14 mouse cellular contexts compared by ENCODE assay signal in genomic region chr19:5713255-5713654, GRCm38 (mm10). TPM values are rescaled to one million over a fixed set of nuclear protein-coding genes. Genes with fewer than 3 reads are reported as not detected.
DNase-seq lines count a peak whose midpoint lies in the region; ATAC-seq and TF ChIP-seq lines count a peak whose summit lies in the region.
"Had no signal": no experiment of that assay in that cellular context is flagged by ENCODE, and none has a peak within 500 bp of the region (broad histone marks: within the 10 kb centered on the region; RNA-seq: fewer than 3 reads in every experiment).

No protein-coding gene starts in this region.

- peak overlapping the region; percentile 48 for H3K27ac ChIP-seq in heart, embryonic 13.5 days (replicated peaks)
- peak overlapping the region; percentile 75 for H3K27ac ChIP-seq in lung, embryonic 15.5 days
- H3K27ac ChIP-seq in intestine, embryonic 14.5 days (ENCODE audit: low read depth) = peak overlapping the region; percentile 36; the same call in 1 of the 2 replicates
- 0 out of 2 replicates have a peak overlapping the region, but pooled peaks have one; percentile 3 for H3K27ac ChIP-seq in liver, postnatal 0 days (ENCODE audit: low read depth)
- H3K27ac ChIP-seq: forebrain, embryonic 13.5 days; neural tube, embryonic 12.5 days had no signal

- H3K9ac ChIP-seq in heart, embryonic 13.5 days = peak overlapping the region; percentile 53
- H3K9ac ChIP-seq in lung, embryonic 15.5 days = no peak overlapping the region
- no peak overlapping the region for H3K9ac ChIP-seq in intestine, embryonic 14.5 days (ENCODE audit: low read length)
- H3K9ac ChIP-seq in liver, postnatal 0 days (replicated peaks) = peak overlapping the region; percentile 27
- H3K9ac ChIP-seq: forebrain, embryonic 13.5 days; neural tube, embryonic 12.5 days had no signal

- TF ChIP-seq POLR2A in lung, adult 2 months (IDR thresholded peaks at IDR 0.05; ENCODE audit: borderline replicate concordance, extremely low read depth, low read depth, low read length) = no peak

- no peaks in the 10 kb centered on the region for H3K27me3 ChIP-seq in heart, embryonic 13.5 days (replicated peaks)
- no peaks in the 10 kb centered on the region for H3K27me3 ChIP-seq in lung, embryonic 15.5 days
- no peaks in the 10 kb centered on the region for H3K27me3 ChIP-seq in intestine, embryonic 14.5 days (replicated peaks; ENCODE audit: control insufficient read depth, insufficient read depth, low read length)
- no peaks in the 10 kb centered on the region for H3K27me3 ChIP-seq in liver, postnatal 0 days (ENCODE audit: insufficient read depth, low read length)
- H3K27me3 ChIP-seq: neural tube, embryonic 12.5 days had no signal

- peaks cover 99% of the 10 kb centered on the region for H3K36me3 ChIP-seq in heart, embryonic 13.5 days
- H3K36me3 ChIP-seq in lung, embryonic 15.5 days = peaks cover 30% of the 10 kb centered on the region
- H3K36me3 ChIP-seq in intestine, embryonic 14.5 days (ENCODE audit: control insufficient read depth, insufficient read depth, low read length) = peaks cover 55% of the 10 kb centered on the region
- H3K36me3 ChIP-seq in liver, postnatal 0 days (replicated peaks; ENCODE audit: insufficient read depth, low read length) = peaks cover 91% of the 10 kb centered on the region

- no peaks in the 10 kb centered on the region for H3K9me3 ChIP-seq in heart, embryonic 13.5 days
- H3K9me3 ChIP-seq in lung, embryonic 15.5 days = no peaks in the 10 kb centered on the region
- H3K9me3 ChIP-seq in intestine, embryonic 14.5 days (ENCODE audit: control insufficient read depth, low read length) = no peaks in the 10 kb centered on the region
- H3K9me3 ChIP-seq in liver, postnatal 0 days (ENCODE audit: low read length) = no peaks in the 10 kb centered on the region
- H3K9me3 ChIP-seq: forebrain, embryonic 13.5 days; neural tube, embryonic 12.5 days had no signal

- ATAC-seq in heart, embryonic 13.5 days (ENCODE audit: extremely low read depth, insufficient number of reproducible peaks, low FRiP score, low TSS enrichment) = no peak
- ATAC-seq in lung, embryonic 15.5 days (ENCODE audit: borderline replicate concordance, extremely low read depth, low FRiP score, low TSS enrichment) = no peak
- no peak for ATAC-seq in intestine, embryonic 14.5 days (replicated peaks; ENCODE audit: low FRiP score, low TSS enrichment, low read depth)
- ATAC-seq in liver, postnatal 0 days = no peak
- ATAC-seq in activated CD4-positive, CD25-positive, alpha-beta regulatory T cell, adult 4 months = no peak
- ATAC-seq: forebrain, embryonic 13.5 days had no signal

- TF ChIP-seq CTCF in lung, adult 2 months (IDR thresholded peaks at IDR 0.05; ENCODE audit: insufficient read depth, low read length) = no peak
- TF ChIP-seq CTCF in liver, postnatal 0 days (IDR thresholded peaks at IDR 0.05; ENCODE audit: low read depth) = no peak

- no peak for TF ChIP-seq EP300 in liver, postnatal 0 days (IDR thresholded peaks at IDR 0.05; ENCODE audit: low read depth)

- peak overlapping the region; percentile 17; the same call in 1 of the 2 replicates for H3K4me3 ChIP-seq in heart, embryonic 13.5 days
- no peak overlapping the region for H3K4me3 ChIP-seq in lung, embryonic 15.5 days
- no peak overlapping the region for H3K4me3 ChIP-seq in lung, adult 2 months (replicated peaks; ENCODE audit: extremely low read depth, low read depth, low read length)
- no peak overlapping the region for H3K4me3 ChIP-seq in intestine, embryonic 14.5 days (ENCODE audit: low read depth, low read length)
- no peak overlapping the region for H3K4me3 ChIP-seq in liver, postnatal 0 days (ENCODE audit: low read depth, low read length)
- H3K4me3 ChIP-seq: forebrain, embryonic 13.5 days; neural tube, embryonic 12.5 days had no signal

- WGBS in heart, embryonic 13.5 days = 62% methylated on average over 5 of the region's 5 CpGs
- WGBS in lung, embryonic 15.5 days = 59% methylated on average over 5 of the region's 5 CpGs
- WGBS in lung, adult 2 months = 71% methylated on average over 5 of the region's 5 CpGs
- 81% methylated on average over 5 of the region's 5 CpGs for WGBS in intestine, embryonic 14.5 days
- WGBS in liver, postnatal 0 days (ENCODE audit: insufficient replicate concordance) = 75% methylated on average over 5 of the region's 5 CpGs

- peaks cover 45% of the 10 kb centered on the region for H3K4me1 ChIP-seq in heart, embryonic 13.5 days
- peaks cover 31% of the 10 kb centered on the region for H3K4me1 ChIP-seq in lung, embryonic 15.5 days
- H3K4me1 ChIP-seq in lung, adult 2 months (ENCODE audit: control insufficient read depth, insufficient read depth, low read length) = peaks cover 10% of the 10 kb centered on the region
- peaks cover 19% of the 10 kb centered on the region for H3K4me1 ChIP-seq in intestine, embryonic 14.5 days (replicated peaks; ENCODE audit: control insufficient read depth, insufficient read depth, low read length)
- H3K4me1 ChIP-seq in liver, postnatal 0 days (ENCODE audit: insufficient read depth) = peaks cover 25% of the 10 kb centered on the region

- H3K4me2 ChIP-seq in heart, embryonic 13.5 days = peak overlapping the region; percentile 41
- peak overlapping the region; percentile 25 for H3K4me2 ChIP-seq in lung, embryonic 15.5 days
- no peak overlapping the region for H3K4me2 ChIP-seq in intestine, embryonic 14.5 days (ENCODE audit: low read length)
- peak overlapping the region; percentile 5; the same call in 1 of the 2 replicates for H3K4me2 ChIP-seq in liver, postnatal 0 days (ENCODE audit: low read depth, low read length)
- H3K4me2 ChIP-seq: forebrain, embryonic 13.5 days; neural tube, embryonic 12.5 days had no signal

- DNase-seq in heart, postnatal 25 days (ENCODE audit: low spot score) = no peak
- DNase-seq in lung, adult 2 months = no peak
- no peak for DNase-seq in intestine, embryonic 14.5 days (ENCODE audit: low spot score)
- no peak for DNase-seq in liver, postnatal 0 days
- DNase-seq in Muller cell, postnatal 12 days (ENCODE audit: inconsistent ontology term) = no peak
- DNase-seq: cerebellum, adult 2 months; spleen, adult 18-20 months had no signal

- intact Hi-C loops in heart, postnatal 25 days (cut with DNase I) = loop anchor here (5.0 kb wide), 1 partner anchor 164 kb away; the partner anchor contains the start of genes Frmd8 and Slc25a45

RNA-seq across cellular contexts. Expression of gene Kcnk7, which starts 9.1 kb away (rescaled TPM):
- polyA plus RNA-seq in heart, embryonic 13.5 days (2015; fragmentation: Nextera tagmentation; extraction: Ambion mirVana) = 0.29 TPM in 1 of 2 replicates, not detected in the other
- total RNA-seq in heart, postnatal 25 days (2021) = not detected
- 0.69 TPM in 1 of 2 replicates, not detected in the other for polyA plus RNA-seq in lung, embryonic 15.5 days (2015; fragmentation: Nextera tagmentation; extraction: Ambion mirVana)
- polyA plus RNA-seq in lung, adult 2 months (2012; rRNA removed) = 2.0 and 4.6 TPM in 2 replicates
- 0.30 and 0.45 TPM in 2 replicates for polyA plus RNA-seq in intestine, embryonic 14.5 days (2014; fragmentation: Nextera tagmentation; extraction: Ambion mirVana)
- polyA plus RNA-seq in liver, postnatal 0 days (2015; fragmentation: Nextera tagmentation; extraction: Ambion mirVana) = 0.17 and 0.18 TPM in 2 replicates
- 1 to 10 TPM; 1.5 to 2.8 TPM for polyA plus RNA-seq in activated CD4-positive, CD25-positive, alpha-beta regulatory T cell, adult 4 months (2017; shearing (Covaris generic))
- total RNA-seq: adrenal gland, adult 18-20 months; left cerebral cortex, postnatal 36 days had no signal

RNA-seq across cellular contexts. Expression of gene Ehbp1l1, which starts 12.9 kb away (rescaled TPM):
- 85.9 and 96.8 TPM in 2 replicates for polyA plus RNA-seq in heart, embryonic 13.5 days (2015; fragmentation: Nextera tagmentation; extraction: Ambion mirVana)
- 100 to 1,000 TPM; 140 to 149 TPM for total RNA-seq in heart, postnatal 25 days (2021)
- polyA plus RNA-seq in lung, embryonic 15.5 days (2015; fragmentation: Nextera tagmentation; extraction: Ambion mirVana) = 23.6 and 24.5 TPM in 2 replicates
- polyA plus RNA-seq in lung, adult 2 months (2012; rRNA removed) = 64.4 and 73.8 TPM in 2 replicates
- 29.6 and 33.6 TPM in 2 replicates for polyA plus RNA-seq in intestine, embryonic 14.5 days (2014; fragmentation: Nextera tagmentation; extraction: Ambion mirVana)
- 38.5 and 42.5 TPM in 2 replicates for polyA plus RNA-seq in liver, postnatal 0 days (2015; fragmentation: Nextera tagmentation; extraction: Ambion mirVana)
- polyA plus RNA-seq in activated CD4-positive, CD25-positive, alpha-beta regulatory T cell, adult 4 months (2017; shearing (Covaris generic)) = 10 to 100 TPM; 16.5 to 26.4 TPM

RNA-seq across cellular contexts. Expression of gene Fam89b, which starts 16.2 kb away (rescaled TPM):
- 79.7 and 82.6 TPM in 2 replicates for polyA plus RNA-seq in heart, embryonic 13.5 days (2015; fragmentation: Nextera tagmentation; extraction: Ambion mirVana)
- total RNA-seq in heart, postnatal 25 days (2021) = 10 to 100 TPM; 29.5 to 31.5 TPM
- 105 and 108 TPM in 2 replicates for polyA plus RNA-seq in lung, embryonic 15.5 days (2015; fragmentation: Nextera tagmentation; extraction: Ambion mirVana)
- 231 and 234 TPM in 2 replicates for polyA plus RNA-seq in lung, adult 2 months (2012; rRNA removed)
- 85.8 and 95.7 TPM in 2 replicates for polyA plus RNA-seq in intestine, embryonic 14.5 days (2014; fragmentation: Nextera tagmentation; extraction: Ambion mirVana)
- polyA plus RNA-seq in liver, postnatal 0 days (2015; fragmentation: Nextera tagmentation; extraction: Ambion mirVana) = 28.9 and 31.0 TPM in 2 replicates
- 10 to 100 TPM; 20.1 to 44.7 TPM for polyA plus RNA-seq in activated CD4-positive, CD25-positive, alpha-beta regulatory T cell, adult 4 months (2017; shearing (Covaris generic))

RNA-seq across cellular contexts. Expression of gene Pcnx3, which starts 24.5 kb away (rescaled TPM):
- 13.6 and 14.9 TPM in 2 replicates for polyA plus RNA-seq in heart, embryonic 13.5 days (2015; fragmentation: Nextera tagmentation; extraction: Ambion mirVana)
- total RNA-seq in heart, postnatal 25 days (2021) = 10 to 100 TPM; 17.8 to 18.0 TPM
- 18.2 and 20.9 TPM in 2 replicates for polyA plus RNA-seq in lung, embryonic 15.5 days (2015; fragmentation: Nextera tagmentation; extraction: Ambion mirVana)
- 156 and 166 TPM in 2 replicates for polyA plus RNA-seq in lung, adult 2 months (2012; rRNA removed)
- 27.6 and 30.8 TPM in 2 replicates for polyA plus RNA-seq in intestine, embryonic 14.5 days (2014; fragmentation: Nextera tagmentation; extraction: Ambion mirVana)
- polyA plus RNA-seq in liver, postnatal 0 days (2015; fragmentation: Nextera tagmentation; extraction: Ambion mirVana) = 5.2 and 5.6 TPM in 2 replicates
- 10 to 100 TPM; 20.6 to 21.7 TPM for polyA plus RNA-seq in activated CD4-positive, CD25-positive, alpha-beta regulatory T cell, adult 4 months (2017; shearing (Covaris generic))

RNA-seq across cellular contexts. Expression of gene Map3k11, which starts 24.7 kb away (rescaled TPM):
- 23.2 and 24.0 TPM in 2 replicates for polyA plus RNA-seq in heart, embryonic 13.5 days (2015; fragmentation: Nextera tagmentation; extraction: Ambion mirVana)
- 10 to 100 TPM; 24.0 to 30.4 TPM for total RNA-seq in heart, postnatal 25 days (2021)
- 44.1 and 45.2 TPM in 2 replicates for polyA plus RNA-seq in lung, embryonic 15.5 days (2015; fragmentation: Nextera tagmentation; extraction: Ambion mirVana)
- polyA plus RNA-seq in lung, adult 2 months (2012; rRNA removed) = 141 and 162 TPM in 2 replicates
- 23.2 and 28.8 TPM in 2 replicates for polyA plus RNA-seq in intestine, embryonic 14.5 days (2014; fragmentation: Nextera tagmentation; extraction: Ambion mirVana)
- 10.4 and 12.5 TPM in 2 replicates for polyA plus RNA-seq in liver, postnatal 0 days (2015; fragmentation: Nextera tagmentation; extraction: Ambion mirVana)
- polyA plus RNA-seq in activated CD4-positive, CD25-positive, alpha-beta regulatory T cell, adult 4 months (2017; shearing (Covaris generic)) = 1 to 10 TPM; 7.8 to 9.2 TPM

Comparison
In these comparisons a context has a peak if more than half of its experiments do, and no peak if none do; other contexts are left out.
1. H3K27ac ChIP-seq: peak in every context shown above with its lines; median percentile 75 in lung, embryonic 15.5 days; 48 in heart, embryonic 13.5 days; 36 in intestine, embryonic 14.5 days; 3 in liver, postnatal 0 days.
2. H3K9ac ChIP-seq: peak in heart, embryonic 13.5 days (single experiment) and liver, postnatal 0 days (single experiment); none in lung, embryonic 15.5 days (single experiment) and intestine, embryonic 14.5 days (single experiment).